Mouse (Mus musculus) Patski (cell line): ENCODE results near the gene Gm28372. TPM values are rescaled to one million over a fixed set of nuclear protein-coding genes. Genes with fewer than 3 reads are reported as not detected.

Experiments used
- ATAC-seq: fragments of 100-300 bp; one replicate; pipeline ENCODE4 v1.8.0; 2021
- CTCF ChIA-PET: fragments of 350-600 bp; sonication (Branson Sonifier 250); formaldehyde crosslinking; loops from one replicate; lab custom pipeline; 2022; ENCODE audit warnings: inconsistent platforms; lab: Charles Lee
- POLR2A ChIA-PET: fragments of 350-600 bp; sonication (Branson Sonifier 250); formaldehyde crosslinking; loops from one replicate; lab custom pipeline; 2022; ENCODE audit warnings: antibody characterized with exemption, inconsistent platforms; lab: Charles Lee
- DNase-seq: peaks from one replicate; pipeline ENCODE4 v3.0.0-alpha.2; 2011; ENCODE audit warnings: low read depth, low spot score
- H3K27me3 ChIP-seq: fragments of 371-371 bp; one replicate; pipeline ENCODE4 v1.5.1; 2021
- CTCF ChIP-seq: fragments of 100-300 bp; IDR thresholded peaks from one replicate; pipeline ENCODE4 v1.5.1; 2021
- in situ Hi-C: fragments of 300-500 bp; cut with MboI; formaldehyde crosslinking; loops from 3 replicates; pipeline ENCODE4 v1.11.1; 2018; ENCODE audit warnings: low pct_unique_long_range_greater_than_20kb, mixed read lengths
- polyA plus RNA-seq: library from polyadenylated mRNA; unstranded; gene quantifications from one replicate; pipeline ENCODE4 v1.2.3, GENCODE M21; 2021

Gene Gm28372
- polyA plus RNA-seq, 1 experiment from 2014 or later, result 0.06 TPM

- no peak for TF ChIP-seq CTCF
- ATAC-seq, result no peak
- ChIA-PET POLR2A (interaction anchor here (0.6 kb wide), 2 partner anchors 45 to 96 kb away, joined by 3 to 5 read pairs; no protein-coding TSS in a partner anchor), CTCF (no interaction called here)
- in situ Hi-C loops, result no loop called here
- DNase-seq, result no peak
- H3K27me3 ChIP-seq, result no peaks in the 10 kb centered on the region
Measured at GRCm38 (mm10) chr2:130429851-130430250, 24.8 kb downstream of the Gm28372 start.

GRCm38 (mm10) chr2:130430484-130430883 lies 25.4 kb downstream of the Gm28372 start:
- ChIA-PET CTCF (no interaction called here), POLR2A (interaction anchor here (0.6 kb wide), 1 partner anchor 95 kb away, joined by 3 read pairs; no protein-coding TSS in a partner anchor)
- ATAC-seq, result no peak
- in situ Hi-C loops, result no loop called here
- TF ChIP-seq CTCF, result no peak
- no peaks in the 10 kb centered on the region for H3K27me3 ChIP-seq
- DNase-seq, result no peak

DNA sequence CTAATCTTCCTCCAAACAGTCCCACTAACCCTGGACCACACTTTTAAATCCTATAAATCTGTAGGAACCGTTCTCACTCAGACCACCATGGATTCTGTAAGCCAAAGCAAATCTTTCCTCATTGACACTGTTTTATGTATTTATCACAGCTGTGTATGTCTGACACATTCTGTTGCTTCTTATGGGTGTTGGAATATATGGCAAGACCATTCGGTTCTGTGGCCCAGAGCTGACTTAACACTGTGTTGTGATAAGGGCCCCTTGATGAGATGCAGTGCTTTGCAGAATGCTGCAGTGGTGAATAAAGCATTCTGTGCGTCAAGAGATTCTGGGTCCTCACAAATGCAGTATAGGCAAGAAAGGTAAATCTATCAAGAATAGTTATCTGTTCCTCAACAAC lies 27.1 kb downstream of the Gm28372 start:
- ATAC-seq, result no peak
- no peak for TF ChIP-seq CTCF
- in situ Hi-C loops, result no loop called here
- DNase-seq, result no peak
- no peaks in the 10 kb centered on the region for H3K27me3 ChIP-seq
- CTCF ChIA-PET, result interaction anchor here (1.2 to 2.4 kb wide), 3 partner anchors 8 to 19 kb away, joined by 3 to 9 read pairs (median 3); partner anchors contain the start of genes Pced1a and Vps16
- POLR2A ChIA-PET, result no interaction called here

DNA sequence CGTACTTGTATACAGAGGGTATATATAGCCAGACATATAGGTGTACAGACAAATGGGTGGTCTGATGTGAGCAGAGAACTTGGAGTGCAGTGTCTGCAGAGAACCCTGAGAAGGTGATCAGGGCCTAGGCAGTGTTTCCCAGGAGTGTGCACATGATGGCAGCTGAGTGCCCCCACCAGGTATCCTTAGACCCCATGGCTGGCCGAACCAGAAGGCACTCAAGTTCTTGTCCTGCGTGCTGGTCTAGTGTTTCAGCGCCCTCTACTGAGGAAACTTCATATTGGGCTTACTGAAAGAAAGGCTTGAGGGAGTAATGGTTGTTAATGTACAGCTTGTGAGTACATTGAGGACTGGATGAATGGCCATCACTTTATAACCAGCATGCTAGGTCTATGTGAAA lies 28.1 kb downstream of the Gm28372 start:
- TF ChIP-seq CTCF, result no peak
- DNase-seq (no peak), ATAC-seq (no peak)
- ChIA-PET POLR2A (interaction anchor here (0.6 to 1.7 kb wide), 2 partner anchors 9 to 42 kb away, joined by 4 to 12 read pairs; partner anchors contain the start of genes Pced1a and Vps16), CTCF (interaction anchor here (0.8 to 2.4 kb wide), 5 partner anchors 9 to 44 kb away, joined by 3 to 9 read pairs (median 3); partner anchors contain the start of genes Pced1a and Vps16)
- in situ Hi-C loops, result no loop called here
- H3K27me3 ChIP-seq, result no peaks in the 10 kb centered on the region

DNA sequence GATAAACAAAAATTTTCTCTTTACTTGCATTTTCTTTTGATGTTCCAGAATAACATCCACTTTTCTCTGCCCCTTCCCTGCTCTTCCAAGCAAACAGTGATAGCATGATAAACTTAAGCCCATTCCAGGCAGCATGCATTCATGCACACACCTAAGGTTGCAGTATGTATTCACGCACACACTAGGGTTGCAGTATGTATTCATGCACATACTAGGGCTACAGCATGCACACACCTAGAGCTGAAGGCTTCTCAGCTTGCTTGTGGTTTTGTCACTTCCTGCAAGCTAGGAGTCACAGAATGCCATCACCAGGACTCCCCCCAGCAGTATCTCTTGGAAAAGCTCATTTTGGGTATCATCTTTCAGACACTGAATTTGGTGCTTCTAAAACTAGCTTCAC lies 31.7 kb downstream of the Gm28372 start:
- in situ Hi-C loops, result no loop called here
- TF ChIP-seq CTCF, result no peak
- DNase-seq, result no peak
- ChIA-PET CTCF (interaction anchor here (0.6 to 1.4 kb wide), 4 partner anchors 8 to 48 kb away, joined by 3 to 4 read pairs (median 3); partner anchors contain the start of gene Vps16), POLR2A (interaction anchor here (0.7 kb wide), 1 partner anchor 12 kb away, joined by 3 read pairs; the partner anchor contains the start of gene Pced1a)
- H3K27me3 ChIP-seq, result no peaks in the 10 kb centered on the region
- no peak for ATAC-seq

- in situ Hi-C loops, result no loop called here
- ChIA-PET CTCF (no interaction called here), POLR2A (no interaction called here)
- H3K27me3 ChIP-seq, result no peaks in the 10 kb centered on the region
- TF ChIP-seq CTCF, result no peak
- ATAC-seq (no peak), DNase-seq (no peak)
Measured at GRCm38 (mm10) chr2:130438861-130439260, 33.8 kb downstream of the Gm28372 start.

DNA sequence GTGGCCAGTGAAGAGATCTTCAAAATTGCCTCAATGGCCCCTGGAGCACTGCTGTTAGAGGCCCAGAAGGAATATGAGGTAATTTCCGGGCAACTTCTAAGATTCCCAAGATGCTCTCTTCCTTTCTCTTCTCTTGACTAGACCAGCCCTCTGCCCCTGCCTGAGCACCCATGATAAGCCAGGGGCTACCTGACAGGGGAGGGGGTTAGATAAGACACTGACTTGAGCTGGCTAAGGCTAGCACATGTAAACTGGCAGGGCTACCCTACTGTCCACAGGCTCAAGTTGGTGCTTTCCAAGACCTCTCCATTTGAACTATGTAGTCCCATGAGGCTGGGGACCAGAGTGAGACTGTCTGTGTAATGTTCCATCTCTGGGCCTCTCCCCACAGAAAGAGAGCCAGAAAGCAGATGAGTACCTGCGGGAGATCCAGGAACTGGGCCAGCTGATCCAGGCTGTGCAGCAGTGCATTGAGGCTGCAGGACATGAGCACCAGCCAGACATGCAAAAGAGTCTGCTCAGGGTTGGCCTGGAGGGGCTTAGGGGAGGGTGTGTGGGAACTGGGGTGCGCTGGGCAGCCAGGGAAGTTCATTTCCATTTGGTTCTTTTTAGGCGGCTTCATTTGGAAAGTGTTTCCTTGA lies 34.9 kb downstream of the Gm28372 start:
- no peaks in the 10 kb centered on the region for H3K27me3 ChIP-seq
- POLR2A ChIA-PET, result interaction anchor here (0.5 kb wide), 1 partner anchor 13 kb away, joined by 4 read pairs; no protein-coding TSS in a partner anchor
- CTCF ChIA-PET, result no interaction called here
- DNase-seq (no peak), ATAC-seq (no peak)
- in situ Hi-C loops, result no loop called here
- TF ChIP-seq CTCF, result no peak

DNA sequence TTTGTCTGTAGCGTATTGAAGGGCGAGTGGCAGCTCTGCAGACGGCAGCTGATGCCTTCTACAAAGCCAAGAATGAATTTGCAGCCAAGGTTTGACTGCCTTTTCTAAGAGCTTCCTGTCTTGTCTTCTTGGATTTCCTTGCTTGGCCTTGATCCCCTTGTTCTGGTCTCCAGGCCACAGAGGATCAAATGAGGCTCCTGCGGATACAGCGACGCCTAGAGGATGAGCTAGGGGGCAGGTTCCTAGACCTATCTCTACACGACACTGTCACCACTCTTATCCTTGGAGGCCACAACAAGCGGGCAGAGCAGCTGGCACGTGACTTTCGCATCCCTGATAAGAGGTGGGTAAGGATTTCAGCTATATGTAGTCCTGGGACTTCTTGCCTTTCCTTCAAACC lies 37.1 kb downstream of the Gm28372 start:
- no peak for DNase-seq
- in situ Hi-C loops, result no loop called here
- no peaks in the 10 kb centered on the region for H3K27me3 ChIP-seq
- POLR2A ChIA-PET, result no interaction called here
- ATAC-seq, result no peak
- TF ChIP-seq CTCF, result no peak
- CTCF ChIA-PET, result interaction anchor here (1.3 kb wide), 1 partner anchor 53 kb away, joined by 4 read pairs; no protein-coding TSS in a partner anchor

GRCm38 (mm10) chr2:130448449-130448848 lies 43.4 kb downstream of the Gm28372 start:
- no peak for ATAC-seq
- no peak for DNase-seq
- no peaks in the 10 kb centered on the region for H3K27me3 ChIP-seq
- ChIA-PET CTCF (no interaction called here), POLR2A (no interaction called here)
- no peak for TF ChIP-seq CTCF
- in situ Hi-C loops, result loop anchor here (5.0 kb wide), 1 partner anchor 79 kb away; no protein-coding TSS in a partner anchor

- DNase-seq, result no peak
- no peak for TF ChIP-seq CTCF
- in situ Hi-C loops, result loop anchor here (5.0 kb wide), 1 partner anchor 78 kb away; no protein-coding TSS in a partner anchor
- CTCF ChIA-PET, result no interaction called here
- no peak for ATAC-seq
- no peaks in the 10 kb centered on the region for H3K27me3 ChIP-seq
- POLR2A ChIA-PET, result no interaction called here
Measured at GRCm38 (mm10) chr2:130449021-130449793, 44.2 kb downstream of the Gm28372 start.
